Mouse (Mus musculus): ENCODE data around the gene Mgat3.

GRCm38 (mm10) chr15:80147090-80147489, 26.4 kb upstream of the Mgat3 start:
- TF ChIP-seq CTCF (IDR thresholded peaks at IDR 0.05): no peak
- no peak for TF ChIP-seq EP300 (IDR thresholded peaks at IDR 0.05; ENCODE audit: insufficient read depth, low read depth, low read length)
